Mouse (Mus musculus): ENCODE measurements around the gene Olfr530.

The Olfr530 gene

DNA sequence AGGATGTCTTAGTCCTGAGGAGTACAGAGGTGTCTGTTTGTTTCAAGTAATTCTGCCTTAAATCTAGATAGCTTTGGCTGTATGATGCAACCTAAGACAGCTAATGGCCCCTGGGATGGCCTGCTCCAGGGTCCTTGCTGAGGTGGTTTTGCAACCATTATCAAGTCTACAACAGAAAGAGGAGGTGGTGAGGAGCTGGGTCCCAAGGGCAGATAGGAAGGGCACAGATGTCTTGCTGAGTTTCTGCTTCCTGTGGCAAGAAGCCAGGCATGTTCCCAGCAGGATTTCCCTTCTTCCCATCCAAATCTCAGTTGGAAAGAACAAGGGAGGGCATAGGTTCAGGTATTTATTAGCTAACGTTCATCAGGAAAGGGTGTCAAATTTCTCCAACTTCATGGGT, at the start of gene Olfr530:
Gene Olfr530, minus strand, starts transcription at position 101 of the 400 bp plus-strand sequence.
- no peak for DNase-seq (ENCODE audit: low read depth, low spot score)

DNA sequence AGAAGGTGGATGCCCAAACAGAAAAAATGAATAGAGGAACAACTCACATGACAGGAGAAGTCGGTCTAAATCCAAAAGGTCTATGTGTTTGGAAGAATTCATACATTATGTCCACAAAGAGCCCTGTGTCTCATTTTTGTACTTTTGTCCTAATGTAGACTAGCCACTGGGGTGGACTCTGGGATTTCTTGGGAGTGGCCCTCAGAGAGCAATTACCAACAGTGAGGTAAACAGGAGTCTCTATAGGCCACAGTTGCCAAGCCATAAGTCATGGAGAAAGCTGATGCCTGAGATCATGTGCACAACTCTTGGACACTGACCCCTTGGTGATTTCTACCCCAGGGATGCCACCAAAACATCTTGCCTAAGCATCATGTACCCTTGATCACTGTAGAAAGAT, 45.4 kb upstream of the Olfr530 start, which contains the start of gene Olfr532:
Gene Olfr532, minus strand, starts transcription at position 101 of the 400 bp plus-strand sequence.
- DNase-seq (ENCODE audit: low read depth, low spot score): no peak

DNA sequence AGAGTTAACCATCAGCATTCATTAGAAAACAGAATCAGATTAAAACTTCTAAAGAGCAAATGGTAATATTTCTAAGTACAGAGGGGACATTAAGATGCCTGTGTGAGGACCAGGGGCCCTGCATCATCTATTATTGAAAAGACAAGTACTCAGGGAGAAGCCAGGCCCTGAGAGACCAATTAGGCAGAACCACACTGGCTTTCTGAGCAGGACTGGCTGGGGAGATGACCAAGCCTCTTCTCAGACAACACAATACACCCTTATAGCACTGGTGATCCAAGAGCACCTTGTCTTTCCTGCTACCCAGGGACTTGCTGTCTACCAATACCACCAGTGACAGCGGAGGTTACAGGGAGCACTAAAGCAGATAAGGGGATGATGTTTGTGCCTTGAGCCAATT, 26.7 kb upstream of the Olfr530 start, which contains the start of gene Olfr531:
Gene Olfr531, minus strand, starts transcription at position 101 of the 400 bp plus-strand sequence.
- DNase-seq (ENCODE audit: low read depth, low spot score): no peak

DNA sequence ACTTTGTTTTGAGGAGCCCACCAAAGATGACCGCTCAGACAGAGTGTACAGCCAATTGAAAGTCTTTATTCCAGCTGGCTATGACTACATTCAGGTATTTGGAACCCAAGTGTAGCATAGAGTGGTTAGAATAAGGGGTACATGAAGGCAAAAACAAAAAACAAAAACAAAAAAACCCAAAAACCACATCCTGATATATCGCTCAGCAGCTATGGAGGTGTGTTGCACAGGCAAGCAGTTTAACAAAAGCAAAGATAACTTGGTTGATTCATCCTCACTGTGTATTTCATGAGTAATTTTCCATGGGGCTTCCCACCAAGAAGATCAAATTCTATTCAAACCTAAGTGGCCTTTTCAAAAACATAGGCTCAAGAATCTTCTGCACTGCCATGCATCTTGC, 780 bp upstream of the Olfr530 start:
- DNase-seq (ENCODE audit: low read depth, low spot score): no peak

DNA sequence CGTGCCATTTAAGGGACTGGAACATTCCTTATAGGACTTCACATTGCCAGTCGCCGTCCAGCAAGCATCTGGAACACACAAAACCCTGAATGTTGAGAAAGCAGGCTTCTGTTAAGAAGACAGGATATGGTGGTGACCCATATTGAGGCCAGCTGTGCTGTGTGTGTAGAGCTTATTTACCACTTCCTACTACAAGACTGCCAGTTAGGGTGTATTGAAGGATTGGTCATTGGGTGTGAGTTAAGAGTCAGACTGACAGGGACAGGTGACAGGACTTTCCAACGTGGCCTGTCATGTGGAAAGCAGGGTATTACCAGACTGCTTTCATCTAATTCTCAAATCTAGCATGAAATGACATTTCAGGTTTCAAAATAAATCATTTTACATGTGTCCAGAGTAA, 1.8 kb downstream of the Olfr530 start:
- peak; percentile 6 for DNase-seq (ENCODE audit: low read depth, low spot score)

DNA sequence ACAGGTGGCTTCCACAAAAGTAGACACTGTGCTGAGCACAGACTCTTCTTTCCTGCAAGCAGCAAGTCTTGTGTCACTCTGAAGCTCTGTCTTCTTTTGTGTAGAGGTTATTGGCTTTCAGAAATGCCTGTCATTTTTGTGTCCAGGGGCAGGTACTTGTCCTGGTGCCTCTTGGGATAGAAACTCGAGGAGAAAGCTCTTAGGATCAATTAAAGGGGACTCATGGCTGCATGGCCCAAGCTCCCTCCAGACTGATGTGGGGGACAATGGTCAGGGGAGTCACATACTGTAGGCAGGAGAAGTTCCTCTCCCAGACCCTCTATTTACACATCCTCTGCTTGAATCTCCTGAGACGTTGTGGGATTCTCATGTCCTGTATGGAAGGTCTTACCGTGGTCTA, 14.6 kb downstream of the Olfr530 start, which contains the start of gene Olfr60:
Gene Olfr60, minus strand, starts transcription at position 101 of the 400 bp plus-strand sequence.
- no peak for DNase-seq (ENCODE audit: low read depth, low spot score)

DNA sequence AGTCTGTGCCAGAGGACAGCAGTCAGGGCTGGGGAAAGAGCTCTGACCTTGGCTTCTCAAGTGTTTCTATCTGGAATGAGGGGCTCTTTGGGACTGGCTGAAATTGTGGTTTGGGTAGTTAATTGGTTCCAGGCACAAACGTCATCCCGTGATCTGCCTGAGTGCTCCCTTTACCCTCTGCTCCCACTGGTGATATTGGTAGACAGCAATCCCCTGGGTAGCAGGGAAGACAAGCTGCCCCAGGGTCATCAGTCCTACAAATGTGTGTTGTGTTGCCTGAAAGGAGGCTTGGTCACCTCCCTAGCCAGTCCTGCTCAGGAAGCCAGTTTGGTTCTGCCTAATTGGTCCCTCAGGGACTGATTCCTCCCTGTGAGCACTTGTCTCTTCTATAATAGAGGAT, 42.4 kb downstream of the Olfr530 start, which contains the start of gene Olfr527:
Gene Olfr527, plus strand, starts transcription at position 301 of the 400 bp plus-strand sequence.
- no peak for DNase-seq (ENCODE audit: low read depth, low spot score)

DNA sequence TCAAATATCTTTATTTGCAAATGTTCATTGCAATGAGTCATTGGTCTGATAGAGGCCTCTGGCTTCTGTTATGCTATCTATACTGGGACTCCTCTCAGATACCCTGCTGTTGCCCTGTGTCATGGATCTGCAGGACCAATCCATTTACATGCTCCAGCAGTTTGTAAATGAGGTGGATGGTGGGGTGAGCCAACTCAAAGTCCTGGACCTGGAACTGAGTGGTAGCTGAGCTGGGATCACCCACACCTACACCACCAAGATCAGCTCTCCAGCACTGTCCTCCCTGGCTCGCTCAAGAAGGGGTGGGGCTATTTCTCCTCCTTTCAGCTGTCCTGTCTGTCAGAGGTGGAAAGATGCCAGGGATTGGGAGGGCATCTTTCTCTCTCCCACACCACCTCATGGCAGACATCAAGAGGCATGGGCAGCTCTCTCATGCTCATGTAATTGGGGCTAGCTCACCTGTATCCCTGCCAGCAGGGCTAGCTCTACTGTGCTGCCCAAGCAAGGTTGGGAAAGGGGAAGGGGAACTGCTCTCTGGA, 46.3 kb downstream of the Olfr530 start:
- DNase-seq (ENCODE audit: low read depth, low spot score): no peak
